Mouse (Mus musculus) CH12.LX (cell line): ENCODE data around the gene Zfyve1. TPM values are rescaled to one million over a fixed set of nuclear protein-coding genes. Genes with fewer than 3 reads are reported as not detected.
"Not testable (repeated sequence)": the region's sequence is repeated elsewhere in the genome, so short reads cannot be mapped to it uniquely, and the experiment has no call there.

ENCODE experiments used
- DNase-seq: peaks from one replicate; pipeline ENCODE4 v3.0.0-alpha.2; 2013; ENCODE audit errors: extremely low read depth
- H3K27ac ChIP-seq: 2 replicates; pipeline ENCODE4 v1.5.1; 2012; ENCODE audit warnings: low read depth, mild to moderate bottlenecking, control low read depth, moderate library complexity; ENCODE audit not compliant: insufficient read depth
- H3K27me3 ChIP-seq: replicated peaks from 2 replicates; pipeline ENCODE3; 2012; ENCODE audit warnings: inconsistent platforms
- H3K36me3 ChIP-seq, 2 experiments: replicated peaks in 1 of 2; 2 replicates each; pipeline versions ENCODE3 to v1.6.1; 2012; ENCODE audit warnings: inconsistent platforms in 1 of 2, low read length in 1 of 2, mild to moderate bottlenecking in 1 of 2, mixed read lengths in 1 of 2, moderate library complexity in 1 of 2; ENCODE audit not compliant: control insufficient read depth in 1 of 2, insufficient read depth in 1 of 2
- H3K4me1 ChIP-seq, 2 experiments: 2 replicates each; pipeline ENCODE4 v1.6.1; 2012; ENCODE audit warnings: inconsistent platforms in 1 of 2, moderate library complexity in 1 of 2; ENCODE audit not compliant: insufficient read depth in 2 of 2, control insufficient read depth in 1 of 2
- H3K4me2 ChIP-seq: 2 replicates; pipeline ENCODE4 v1.6.1; 2012; ENCODE audit warnings: low read depth, mild to moderate bottlenecking, control low read depth; ENCODE audit not compliant: poor library complexity, insufficient read depth, severe bottlenecking
- H3K4me3 ChIP-seq, 3 experiments: fragments of 150-350 bp in 1 of 3; sonication (generic) in 1 of 3; replicated peaks in 1 of 3; 2 replicates each; pipeline versions ENCODE3 to v1.5.1; 2011 to 2012; ENCODE audit warnings: low read depth in 2 of 3, low read length in 2 of 3, mild to moderate bottlenecking in 2 of 3, moderate library complexity in 2 of 3, control low read depth in 1 of 3, improper control_type of control experiment in 1 of 3, inconsistent platforms in 1 of 3, mixed read lengths in 1 of 3; ENCODE audit not compliant: poor library complexity in 1 of 3
- H3K79me2 ChIP-seq: replicated peaks from 2 replicates; pipeline ENCODE4 v1.6.1; 2012; ENCODE audit warnings: mild to moderate bottlenecking, moderate library complexity; ENCODE audit not compliant: control insufficient read depth, poor library complexity, insufficient read depth, severe bottlenecking; ENCODE audit errors: extremely low read depth
- H3K9ac ChIP-seq: 2 replicates; pipeline ENCODE4 v1.6.1; 2012; ENCODE audit warnings: low read depth, mild to moderate bottlenecking, control low read depth, moderate library complexity; ENCODE audit not compliant: insufficient read depth
- H3K9me3 ChIP-seq: replicated peaks from 2 replicates; pipeline ENCODE3; 2012; ENCODE audit warnings: low read length, inconsistent platforms, mixed read lengths
- CHD1 ChIP-seq: IDR thresholded peaks from 2 replicates; pipeline ENCODE4 v1.6.1; 2012; ENCODE audit warnings: low read depth, low read length, improper control_type of control experiment, inconsistent platforms
- CHD2 ChIP-seq: IDR thresholded peaks from 2 replicates; pipeline ENCODE4 v1.6.1; 2011; ENCODE audit warnings: low read length, improper control_type of control experiment
- E2F4 ChIP-seq: IDR thresholded peaks from 2 replicates; pipeline ENCODE4 v1.6.1; 2011; ENCODE audit warnings: low read depth, low read length, improper control_type of control experiment; ENCODE audit not compliant: insufficient replicate concordance
- ELF1 ChIP-seq: IDR thresholded peaks from 2 replicates; pipeline ENCODE4 v1.6.1; 2014; ENCODE audit warnings: low read depth, mild to moderate bottlenecking, inconsistent platforms, low read length, improper control_type of control experiment
- EP300 ChIP-seq: IDR thresholded peaks from 2 replicates; pipeline ENCODE4 v1.6.1; 2011; ENCODE audit warnings: low read length, improper control_type of control experiment
- ETS1 ChIP-seq: conservative IDR thresholded peaks from 2 replicates; pipeline ENCODE4 v1.6.1; 2012; ENCODE audit warnings: low read depth, mild to moderate bottlenecking, inconsistent platforms, low read length, improper control_type of control experiment, moderate library complexity
- IRF4 ChIP-seq: IDR thresholded peaks from 2 replicates; pipeline ENCODE4 v1.6.1; 2014; ENCODE audit warnings: low read depth, mild to moderate bottlenecking, inconsistent platforms, low read length, improper control_type of control experiment
- MAFK ChIP-seq: IDR thresholded peaks from 2 replicates; pipeline ENCODE4 v1.6.1; 2011; ENCODE audit warnings: low read length, improper control_type of control experiment; ENCODE audit not compliant: insufficient replicate concordance
- MAX ChIP-seq: IDR thresholded peaks from 2 replicates; pipeline ENCODE4 v1.6.1; 2011; ENCODE audit warnings: low read length, improper control_type of control experiment
- MAZ ChIP-seq: IDR thresholded peaks from 2 replicates; pipeline ENCODE4 v1.6.1; 2012; ENCODE audit warnings: low read depth, mild to moderate bottlenecking, inconsistent platforms, low read length, improper control_type of control experiment, moderate library complexity
- MEF2A ChIP-seq: IDR thresholded peaks from 2 replicates; pipeline ENCODE4 v1.6.1; 2014; ENCODE audit warnings: low read depth, mild to moderate bottlenecking, inconsistent platforms, low read length, improper control_type of control experiment, borderline replicate concordance
- NELFE ChIP-seq: IDR thresholded peaks from 2 replicates; pipeline ENCODE4 v1.6.1; 2011; ENCODE audit warnings: low read depth, low read length, improper control_type of control experiment
- NRF1 ChIP-seq: IDR thresholded peaks from 2 replicates; pipeline ENCODE4 v1.6.1; 2014; ENCODE audit warnings: low read depth, mild to moderate bottlenecking, inconsistent platforms, low read length, improper control_type of control experiment, moderate library complexity
- POLR2AphosphoS2 ChIP-seq: IDR thresholded peaks from 2 replicates; pipeline ENCODE4 v1.6.1; 2011; ENCODE audit warnings: low read depth, low read length, improper control_type of control experiment
- SMC3 ChIP-seq: IDR thresholded peaks from 2 replicates; pipeline ENCODE4 v1.6.1; 2011; ENCODE audit warnings: low read depth, low read length, improper control_type of control experiment
- TCF12 ChIP-seq: IDR thresholded peaks from 2 replicates; pipeline ENCODE4 v1.6.1; 2014; ENCODE audit warnings: low read depth, mild to moderate bottlenecking, inconsistent platforms, low read length, improper control_type of control experiment
- UBTF ChIP-seq: IDR thresholded peaks from 2 replicates; pipeline ENCODE4 v1.6.1; 2012; ENCODE audit warnings: low read depth, mild to moderate bottlenecking, inconsistent platforms, low read length, improper control_type of control experiment, moderate library complexity
- ZC3H11A ChIP-seq: IDR thresholded peaks from 2 replicates; pipeline ENCODE4 v1.6.1; 2012; ENCODE audit warnings: low read depth, mild to moderate bottlenecking, inconsistent platforms, low read length, improper control_type of control experiment
- ZMIZ1 ChIP-seq: IDR thresholded peaks from 2 replicates; pipeline ENCODE4 v1.6.1; 2012; ENCODE audit warnings: low read depth, mild to moderate bottlenecking, inconsistent platforms, low read length, improper control_type of control experiment
- ZNF384 ChIP-seq: IDR thresholded peaks from 2 replicates; pipeline ENCODE4 v1.6.1; 2012; ENCODE audit warnings: low read depth, low read length, improper control_type of control experiment, inconsistent platforms
- dilution Hi-C: fragments of 300-500 bp; cut with MboI; formaldehyde crosslinking; loops from 2 replicates; pipeline ENCODE4 v1.14.3; 2020; ENCODE audit warnings: low sequenced_read_pairs; ENCODE audit not compliant: extremely low pct_unique_long_range_greater_than_20kb, extremely low pct_ligation_motif_present
- in situ Hi-C: fragments of 300-500 bp; cut with MboI; formaldehyde crosslinking; loops from 3 replicates; pipeline ENCODE4 v1.14.3; 2019; ENCODE audit warnings: low sequenced_read_pairs, low pct_ligation_motif_present, low pct_unique_long_range_greater_than_20kb, mixed read lengths
- polyA plus RNA-seq: library from polyadenylated mRNA; unstranded; fragments of >175 nt; gene quantifications from 2 replicates; pipeline ENCODE4 v1.2.1, GENCODE M21; 2012; ENCODE audit warnings: low read depth; ENCODE audit not compliant: insufficient read length
- total RNA-seq, 2 experiments: library from RNA; depleted of rRNA; stranded (reverse); fragments of 300-350 nt in 1 of 2; fragments of >200 nt in 1 of 2; gene quantifications; 2 replicates each; pipeline ENCODE4 v1.2.3; 2012 to 2014

Gene Zfyve1
- total and polyA plus RNA-seq, 3 experiments: 6.0 to 17.6 (median 7.2) TPM

DNA sequence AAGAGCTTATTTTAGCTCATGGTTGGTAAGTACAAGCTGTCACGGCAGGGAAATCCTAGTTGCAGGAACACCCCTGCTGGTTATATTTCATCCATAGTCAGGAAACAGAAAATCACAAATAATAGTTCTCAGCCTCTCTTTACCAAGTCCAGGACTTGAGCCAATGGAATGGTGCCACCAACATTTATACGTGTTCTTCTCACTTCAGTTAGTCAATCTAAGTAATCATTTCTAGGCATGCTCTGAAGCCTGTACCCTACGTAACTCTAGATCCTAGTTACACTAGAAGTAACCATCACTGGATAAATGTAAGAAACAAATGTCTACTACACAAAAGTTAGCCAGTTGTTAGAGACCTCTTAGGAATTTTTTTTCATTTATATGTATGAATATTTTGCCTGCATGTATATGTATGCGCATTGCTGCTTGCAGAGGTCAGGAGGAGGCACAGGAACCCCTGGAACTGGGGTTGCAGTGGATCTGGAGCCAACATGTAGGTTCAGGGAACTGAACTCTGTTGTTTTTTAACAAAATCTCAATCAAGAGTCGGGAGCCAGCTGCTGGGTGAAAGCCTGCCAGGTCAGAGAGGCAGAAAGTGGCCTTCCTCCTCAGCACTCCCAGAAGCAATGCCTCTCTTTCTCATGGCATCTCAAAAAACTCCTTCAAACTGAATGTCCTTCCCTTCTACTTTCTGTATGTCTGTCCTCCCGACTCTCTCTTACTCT, 25.2 kb upstream of the Zfyve1 start (continued):
- TF ChIP-seq ZC3H11A: no peak
- TF ChIP-seq, all 38 proteins: peak for 0

DNA sequence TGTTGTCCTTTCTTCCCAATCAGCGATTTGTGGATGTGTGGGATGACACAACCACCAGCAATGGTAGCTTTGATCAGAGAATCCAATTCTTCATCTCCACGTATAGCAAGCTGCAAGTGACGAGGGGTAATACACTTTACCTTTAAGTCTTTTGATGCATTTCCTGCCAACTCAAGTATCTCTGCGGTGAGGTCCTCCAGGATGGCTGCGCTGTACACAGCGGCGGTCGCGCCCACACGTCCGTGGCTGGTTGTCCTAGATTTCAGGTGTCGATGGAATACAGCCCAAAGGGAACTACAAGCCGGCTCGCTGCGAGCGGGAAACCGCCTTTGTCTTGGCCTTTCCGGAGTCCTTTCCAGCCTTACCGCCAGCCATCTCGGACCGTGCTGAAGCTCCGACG, 23.7 kb upstream of the Zfyve1 start:
- H3K27me3 ChIP-seq, H3K79me2 ChIP-seq, H3K4me3 ChIP-seq, H3K9me3 ChIP-seq, H3K4me2 ChIP-seq, H3K27ac ChIP-seq, H3K9ac ChIP-seq, H3K4me1 ChIP-seq, DNase-seq, dilution Hi-C loops, H3K36me3 ChIP-seq, in situ Hi-C loops: not testable (repeated sequence)

DNA sequence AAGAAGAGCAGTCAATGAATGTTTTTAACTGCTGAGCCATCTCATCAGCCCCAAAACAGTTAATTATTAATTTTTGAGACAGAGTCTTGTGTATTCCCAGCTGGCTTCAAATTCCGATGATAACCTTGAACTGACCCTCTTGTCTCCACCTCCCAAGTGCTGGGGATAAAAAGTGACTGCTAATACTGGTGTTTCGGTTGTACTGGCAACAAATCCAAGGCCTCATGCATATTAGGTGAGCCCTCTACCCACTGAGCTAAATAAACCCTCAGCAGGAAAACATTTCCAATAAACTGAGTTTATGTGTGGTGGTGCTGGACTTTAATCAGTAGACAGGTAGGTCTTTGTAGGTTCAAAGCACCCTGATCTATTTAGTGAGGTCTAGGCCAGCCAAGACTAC, 22.0 kb upstream of the Zfyve1 start:
- no peak overlapping the region for H3K27ac ChIP-seq

DNA sequence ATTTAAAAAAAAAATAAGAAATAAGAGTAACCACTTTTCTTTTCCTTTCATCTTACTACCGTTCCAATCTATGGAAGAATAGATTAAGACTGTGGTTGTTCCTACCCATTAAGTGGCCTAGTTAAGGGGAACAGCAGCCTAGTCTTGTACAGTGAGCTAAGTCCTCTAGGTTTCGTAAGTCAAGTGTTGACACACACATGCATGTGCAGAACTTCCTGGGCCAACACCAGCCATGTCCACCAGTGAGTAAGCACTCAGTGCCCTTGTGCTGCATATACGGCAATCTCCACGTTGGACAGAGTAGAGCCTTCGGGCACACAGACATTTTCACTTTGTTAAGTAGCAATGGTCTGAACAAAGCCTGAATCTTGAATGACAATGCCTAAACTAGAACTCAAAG, 20.2 kb upstream of the Zfyve1 start:
- dilution Hi-C loops: no loop called here
- no peak overlapping the region for H3K4me2 ChIP-seq
- H3K4me3 ChIP-seq: no peak overlapping the region
- H3K9me3 ChIP-seq: no peaks in the 10 kb centered on the region
- H3K79me2 ChIP-seq: no peaks in the 10 kb centered on the region
- in situ Hi-C loops: no loop called here
- H3K4me1 ChIP-seq: no peaks in the 10 kb centered on the region
- H3K36me3 ChIP-seq: no peaks in the 10 kb centered on the region
- no peak for DNase-seq
- no peaks in the 10 kb centered on the region for H3K27me3 ChIP-seq
- H3K9ac ChIP-seq: no peak overlapping the region
- TF ChIP-seq ZNF384 (no peak), ELF1 (no peak), NRF1 (no peak), MAZ (no peak), CHD1 (no peak), UBTF (no peak), ZC3H11A (no peak), CHD2 (no peak), MAFK (no peak), POLR2AphosphoS2 (no peak), SMC3 (no peak), EP300 (no peak)
- H3K27ac ChIP-seq: no peak overlapping the region

More for the DNA sequence above, 22.0 kb upstream of the Zfyve1 start:
- no peaks in the 10 kb centered on the region for H3K79me2 ChIP-seq
- in situ Hi-C loops (no loop called here), dilution Hi-C loops (no loop called here)
- no peak overlapping the region for H3K9ac ChIP-seq
- no peaks in the 10 kb centered on the region for H3K9me3 ChIP-seq
- H3K4me1 ChIP-seq: no peaks in the 10 kb centered on the region
- no peak overlapping the region for H3K4me2 ChIP-seq
- TF ChIP-seq IRF4 (no peak), UBTF (no peak), MAX (no peak), TCF12 (no peak), NRF1 (no peak), E2F4 (no peak), MEF2A (no peak), MAFK (no peak), MAZ (no peak), ZMIZ1 (no peak), NELFE (no peak), ELF1 (no peak), ETS1 (no peak)
- H3K27me3 ChIP-seq: no peaks in the 10 kb centered on the region
- H3K4me3 ChIP-seq: no peak overlapping the region
- DNase-seq: no peak
- no peaks in the 10 kb centered on the region for H3K36me3 ChIP-seq
